Mouse (Mus musculus) olfactory bulb, adult 2 months (tissue): Measurements from ENCODE around the gene Casp12.

Source experiments
- CTCF ChIP-seq: fragments of 200-500 bp; IDR thresholded peaks from 2 replicates; pipeline ENCODE4 v1.5.1; 2012; ENCODE audit warnings: low read depth, mild to moderate bottlenecking, low read length, moderate library complexity; ENCODE audit not compliant: insufficient read depth
- POLR2A ChIP-seq: fragments of 200-500 bp; IDR thresholded peaks from 2 replicates; pipeline ENCODE4 v1.6.1; 2012; ENCODE audit warnings: mild to moderate bottlenecking, low read depth, low read length, moderate library complexity; ENCODE audit not compliant: insufficient read depth

- no peak for TF ChIP-seq POLR2A
- TF ChIP-seq CTCF, result no peak
Observed at GRCm38 (mm10) chr9:5296354-5297237, 48.6 kb upstream of the Casp12 start.
